Mouse (Mus musculus) MN1 (cell line): Measurements from ENCODE around the gene Eef1a1.
"Not testable (repeated sequence)": the region's sequence is repeated elsewhere in the genome, so short reads cannot be mapped to it uniquely, and the experiment has no call there.

Experiments
- DNase-seq: peaks from one replicate; pipeline ENCODE4 v3.0.0-alpha.2; 2016; ENCODE audit warnings: low spot score

Eef1a1 gene

DNA sequence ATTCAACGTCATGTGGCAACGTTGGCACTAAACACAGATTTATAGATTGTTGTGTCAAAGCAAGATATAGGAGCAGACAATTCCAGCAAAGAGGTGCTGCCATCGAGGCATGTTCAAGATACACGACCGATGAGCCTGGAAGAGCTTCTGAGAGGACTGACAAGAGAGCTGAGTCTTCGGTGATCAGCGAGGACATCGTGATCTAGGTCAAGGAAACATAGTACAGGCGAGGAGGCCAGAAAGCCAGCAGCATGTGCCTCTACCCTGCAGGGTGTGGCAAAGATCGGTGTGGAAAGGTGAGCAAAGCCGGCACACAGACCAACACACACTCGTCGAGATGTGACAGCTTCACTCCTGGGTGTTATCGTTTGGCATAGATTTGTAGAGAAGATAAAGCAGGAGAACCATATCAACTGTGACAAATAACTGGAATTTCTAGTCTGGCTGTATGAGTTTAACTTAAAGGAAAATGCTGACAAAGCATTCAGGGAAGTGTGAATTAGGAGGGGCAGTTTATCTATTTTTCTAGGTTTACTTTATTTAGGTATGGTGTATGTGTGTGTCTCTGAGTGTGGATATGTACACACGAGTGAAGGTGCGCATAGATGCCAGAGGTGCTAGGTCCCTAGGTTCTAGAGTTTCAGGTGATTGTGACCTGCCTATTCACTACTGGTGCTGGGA, 19.3 kb upstream of the Eef1a1 start:
- no peak for DNase-seq

DNA sequence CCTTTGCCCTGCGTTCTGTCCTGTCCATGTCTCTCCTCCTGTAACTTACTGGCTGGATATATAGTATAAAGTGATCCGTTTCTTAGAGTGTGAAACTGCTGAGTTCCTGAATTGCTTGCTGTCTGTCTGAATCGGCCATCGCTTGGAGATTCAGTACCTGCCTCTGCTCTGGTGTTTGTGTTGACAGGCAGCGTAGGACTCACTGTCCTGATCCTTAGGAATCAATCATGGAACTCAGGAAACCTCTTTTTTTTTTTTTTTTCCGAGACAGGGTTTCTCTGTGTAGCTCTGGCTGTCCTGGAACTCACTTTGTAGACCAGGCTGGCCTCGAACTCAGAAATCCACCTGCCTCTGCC, 17.7 kb upstream of the Eef1a1 start:
- no peak for DNase-seq

DNA sequence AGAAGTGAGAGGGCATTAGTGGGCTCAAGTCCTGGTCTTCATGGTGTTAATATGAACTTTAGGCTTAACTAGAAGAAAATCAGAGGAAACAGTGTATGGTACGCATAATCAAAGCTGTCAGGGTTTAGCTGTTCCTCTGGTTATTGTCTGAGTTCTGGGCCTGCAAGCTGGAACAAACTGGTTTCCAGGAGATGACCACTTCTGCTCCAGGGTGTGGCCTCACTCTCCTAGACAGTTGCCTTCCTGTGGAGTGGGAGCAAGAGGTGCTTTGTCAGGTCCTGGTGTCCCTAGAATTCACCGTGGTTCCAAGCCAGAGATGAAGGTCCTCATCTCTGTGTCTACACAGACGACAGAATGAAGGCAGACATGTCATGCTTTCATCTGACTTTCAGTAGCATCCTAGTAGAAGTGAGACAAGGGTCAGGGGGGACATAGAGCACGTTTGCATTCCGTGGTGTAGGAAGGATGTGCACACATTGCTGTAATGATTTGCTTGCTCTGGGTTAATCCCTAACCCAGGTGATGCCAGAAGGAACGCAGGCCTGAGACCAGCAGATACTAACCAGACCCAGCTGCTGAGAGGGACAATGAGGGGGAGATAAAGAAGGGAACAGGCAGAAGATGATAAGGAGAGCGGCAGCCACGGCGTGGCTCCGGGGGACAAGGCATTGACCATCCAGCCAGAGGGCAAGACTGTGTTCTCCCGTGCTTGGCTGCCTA, 17.2 kb upstream of the Eef1a1 start:
- no peak for DNase-seq

DNA sequence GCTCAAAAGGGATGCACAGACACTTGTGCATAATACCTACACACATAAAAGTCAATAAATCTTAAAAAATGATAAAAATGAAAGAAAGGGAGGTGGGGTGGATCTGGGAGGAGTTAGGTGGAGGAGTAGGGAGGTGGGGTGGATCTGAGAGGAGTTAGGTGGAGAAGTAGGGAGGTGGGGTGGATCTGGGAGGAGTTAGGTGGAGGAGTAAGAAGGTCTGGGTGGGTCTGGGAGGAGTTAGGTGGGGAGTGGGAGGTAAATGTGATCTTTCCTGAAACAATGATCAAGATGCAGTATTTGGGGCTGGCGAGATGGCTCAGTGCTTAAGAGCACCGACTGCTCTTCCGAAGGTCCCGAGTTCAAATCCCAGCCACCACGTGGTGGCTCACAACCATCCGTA, 16.3 kb upstream of the Eef1a1 start:
- no peak for DNase-seq

DNA sequence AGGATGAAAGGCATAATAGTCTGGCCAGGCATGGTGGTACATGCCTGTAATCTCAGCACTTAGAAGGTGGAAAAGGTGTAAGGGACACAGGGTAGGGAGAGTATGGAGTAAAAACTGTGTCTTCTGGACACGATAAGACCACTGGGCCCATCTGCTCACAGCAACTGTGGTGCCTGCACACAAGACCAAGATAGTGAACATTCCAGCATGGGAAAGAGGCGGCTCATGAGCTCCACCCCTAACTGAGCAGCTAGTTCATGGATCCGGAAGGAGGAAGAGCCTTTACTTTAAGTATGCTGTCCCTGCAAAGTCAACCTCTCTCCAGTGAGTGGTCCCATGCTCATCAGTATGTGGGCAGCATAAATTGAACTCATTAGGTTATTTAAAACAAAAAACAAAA, 15.7 kb upstream of the Eef1a1 start:
- no peak for DNase-seq

DNA sequence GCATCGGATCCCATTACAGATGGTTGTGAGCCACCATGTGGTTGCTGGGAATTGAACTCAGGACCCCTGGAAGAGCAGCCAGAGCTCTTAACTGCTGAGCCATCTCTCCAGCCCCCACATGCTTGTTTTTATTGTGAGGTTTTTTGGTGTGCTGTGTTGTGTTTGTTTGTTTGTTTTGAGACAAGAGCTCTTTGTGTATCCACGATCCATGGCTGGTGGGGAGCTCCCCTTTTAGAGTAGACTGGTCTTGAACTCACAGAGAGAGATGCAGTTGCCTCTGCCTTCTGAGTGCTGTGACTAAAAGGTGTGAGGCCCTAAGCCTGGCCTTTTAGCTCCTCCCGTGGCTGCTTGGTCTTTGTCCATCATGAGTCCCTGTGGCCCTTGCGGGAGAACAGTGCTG, 15.2 kb upstream of the Eef1a1 start:
- no peak for DNase-seq

DNA sequence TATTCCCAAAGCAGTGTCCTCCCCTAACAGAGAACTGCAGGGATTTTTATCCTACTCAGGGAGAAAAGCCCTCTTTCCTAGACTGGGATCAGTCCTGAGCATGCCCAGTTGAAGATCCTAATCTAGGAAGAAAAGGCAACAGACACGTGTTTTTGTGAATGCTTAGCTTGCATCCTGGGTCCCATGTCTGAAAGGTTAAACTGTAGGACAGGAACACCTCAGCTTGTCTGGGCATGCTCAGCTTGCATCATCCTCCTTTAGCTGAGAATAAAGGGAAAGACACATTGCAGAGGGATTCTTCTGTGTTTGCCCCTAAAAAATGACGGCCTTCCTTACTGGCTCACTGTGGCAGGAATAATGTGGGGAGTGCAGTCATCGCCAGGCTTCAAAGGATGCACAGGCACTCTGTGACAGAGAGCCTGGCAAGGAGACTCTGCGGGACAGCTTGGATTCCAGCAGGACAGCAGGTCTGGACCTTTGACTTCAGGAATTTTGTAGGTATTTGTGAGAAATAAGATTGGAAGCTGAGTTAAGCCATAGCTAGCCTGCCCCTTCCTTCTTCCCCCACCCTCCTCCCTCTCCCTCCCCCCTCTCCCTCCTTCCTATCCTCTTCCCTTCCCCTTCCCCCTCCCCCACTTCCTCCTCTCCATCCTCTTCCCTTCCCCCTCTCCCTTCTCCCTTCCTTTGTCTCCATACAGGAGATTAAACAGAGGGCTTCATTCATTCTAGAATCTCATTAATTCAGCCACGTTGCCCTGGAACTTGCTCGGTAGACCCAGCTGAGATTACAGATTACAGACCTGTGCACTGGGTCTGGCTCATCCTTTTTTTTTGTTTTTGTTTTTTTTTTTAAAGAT, 14.5 kb upstream of the Eef1a1 start:
- DNase-seq: peak; percentile 51

DNA sequence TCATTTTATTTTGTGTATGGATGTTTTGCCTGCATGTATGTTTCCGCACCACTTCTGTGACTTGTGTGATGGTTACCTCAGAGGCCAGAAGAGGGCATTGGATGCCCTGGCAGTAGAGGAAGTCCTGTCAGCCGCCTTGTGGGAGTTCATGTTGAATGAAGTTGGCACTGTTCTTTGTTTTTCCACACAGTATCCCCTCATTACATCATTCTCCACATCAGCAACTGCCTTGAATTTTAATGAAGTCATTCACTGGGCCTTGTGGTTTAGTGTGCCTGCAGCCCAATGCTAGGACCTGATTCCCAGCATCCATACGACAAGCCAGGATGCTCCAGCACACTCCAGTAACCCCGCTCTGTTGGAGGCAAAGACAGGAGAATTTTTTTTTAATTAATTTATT, 12.3 kb upstream of the Eef1a1 start:
- no peak for DNase-seq

DNA sequence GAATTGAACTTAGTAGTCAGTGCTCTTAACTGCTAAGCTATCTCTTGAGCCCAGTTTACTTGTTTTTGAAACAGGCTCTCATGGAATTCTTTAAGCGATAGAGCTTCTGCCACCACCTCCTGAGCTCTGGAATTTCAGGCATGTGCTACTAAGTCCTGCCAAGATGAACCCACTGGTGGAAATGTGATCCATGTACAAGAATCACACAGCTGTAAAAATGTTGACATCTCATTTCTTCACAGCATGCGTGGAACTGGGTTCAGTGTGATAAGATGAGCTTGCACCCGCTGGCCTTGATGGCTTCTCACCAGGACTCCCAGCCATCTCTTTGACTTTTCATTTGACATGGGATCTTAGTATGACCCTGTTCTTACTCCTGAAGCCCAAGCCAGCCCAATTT, 11.4 kb upstream of the Eef1a1 start:
- DNase-seq: no peak

DNA sequence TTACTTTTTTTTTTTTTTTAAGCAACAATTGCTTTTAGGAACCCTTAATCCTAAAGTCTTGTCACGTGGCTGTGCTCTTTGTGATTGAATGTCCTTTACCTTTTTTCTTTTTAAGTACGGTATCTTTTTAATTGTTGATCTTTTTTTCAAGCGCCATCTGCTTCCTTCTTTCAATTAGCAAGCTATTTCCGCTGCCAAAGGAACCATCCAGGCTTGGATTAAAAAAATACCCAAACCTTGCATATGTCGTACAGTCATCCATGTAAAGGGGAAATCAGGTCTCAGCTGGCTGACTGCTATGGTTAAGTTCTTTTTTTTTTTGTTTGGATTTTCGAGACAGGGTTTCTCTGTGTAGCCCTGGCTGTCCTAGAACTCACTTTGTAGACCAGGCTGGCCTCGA, 4.2 kb upstream of the Eef1a1 start:
- DNase-seq: no peak

DNA sequence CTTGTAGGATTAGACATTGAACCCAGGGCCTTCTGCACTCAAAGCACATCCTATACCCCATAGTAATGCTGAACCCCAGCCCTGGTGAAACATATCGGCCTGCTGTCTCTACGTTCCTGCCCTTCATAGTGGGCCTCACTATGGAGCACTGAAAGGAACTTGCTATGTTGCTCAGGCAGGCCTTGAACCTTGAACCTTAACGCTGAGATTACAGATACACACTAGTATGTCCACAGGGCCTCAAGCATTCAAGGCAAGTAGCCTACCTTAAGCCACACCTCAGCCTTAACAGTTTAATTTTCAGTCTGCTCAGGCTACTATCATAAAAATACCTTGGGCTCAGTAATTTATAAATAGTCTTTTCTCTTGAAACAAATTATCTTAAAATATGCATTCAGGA, 3.3 kb upstream of the Eef1a1 start:
- no peak for DNase-seq

DNA sequence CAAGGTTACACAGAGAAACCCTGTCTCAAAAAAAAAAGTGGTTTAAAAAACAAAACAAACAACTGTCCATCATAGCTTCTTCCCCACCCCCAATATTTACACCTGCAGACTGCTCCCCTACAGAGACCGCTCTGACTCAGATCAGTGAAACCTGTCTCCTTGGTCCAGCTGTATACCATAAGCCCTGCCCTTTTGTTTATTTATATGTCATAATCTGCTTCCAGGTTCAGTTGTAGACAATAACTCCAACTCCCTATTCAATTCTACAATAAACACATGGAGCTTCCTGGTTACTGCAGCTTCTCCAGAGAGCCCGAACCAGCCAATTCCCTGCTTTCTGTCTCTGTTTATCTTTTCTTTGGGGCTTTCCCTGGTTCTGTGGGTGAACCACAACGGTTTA, 2.2 kb upstream of the Eef1a1 start:
- DNase-seq: no peak

DNA sequence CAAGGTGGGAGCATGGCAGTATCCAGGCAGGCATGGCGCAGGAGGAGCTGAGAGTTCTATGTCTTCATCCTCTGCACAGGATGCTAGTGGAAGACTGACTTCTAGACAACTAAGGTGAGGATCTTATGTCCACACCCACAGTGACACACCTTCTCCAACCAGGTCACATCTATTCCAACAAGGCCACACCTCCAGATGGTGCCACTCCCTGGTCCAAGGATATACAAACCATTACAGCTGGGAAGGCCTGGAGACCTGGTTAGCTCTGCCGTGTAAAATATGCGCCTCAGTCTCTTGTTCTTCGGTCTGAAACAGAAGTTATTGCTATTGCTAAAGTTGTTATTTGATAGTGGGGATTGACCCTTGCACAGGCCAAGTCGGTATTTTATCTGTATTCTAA, 930 bp downstream of the Eef1a1 start:
- not testable (repeated sequence) for DNase-seq

DNA sequence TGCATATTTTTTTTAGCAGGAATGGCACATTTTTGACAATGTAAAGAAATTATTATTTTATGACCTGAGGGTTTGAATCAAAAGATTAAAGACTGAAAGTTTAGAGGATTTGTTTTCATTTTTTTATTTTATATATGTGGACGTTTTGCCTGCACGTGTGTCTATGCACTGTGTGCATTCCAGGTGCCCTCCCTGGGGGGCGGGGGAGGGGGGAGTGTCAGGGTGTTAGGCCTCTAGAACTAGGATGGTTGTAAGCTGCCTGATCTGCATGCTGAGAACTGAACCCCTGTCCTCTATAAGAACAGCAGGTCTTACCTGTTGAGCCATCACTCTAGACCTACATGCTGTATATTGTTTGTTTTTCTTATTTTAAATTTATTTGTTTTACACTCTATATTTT, 4.3 kb downstream of the Eef1a1 start:
- no peak for DNase-seq

DNA sequence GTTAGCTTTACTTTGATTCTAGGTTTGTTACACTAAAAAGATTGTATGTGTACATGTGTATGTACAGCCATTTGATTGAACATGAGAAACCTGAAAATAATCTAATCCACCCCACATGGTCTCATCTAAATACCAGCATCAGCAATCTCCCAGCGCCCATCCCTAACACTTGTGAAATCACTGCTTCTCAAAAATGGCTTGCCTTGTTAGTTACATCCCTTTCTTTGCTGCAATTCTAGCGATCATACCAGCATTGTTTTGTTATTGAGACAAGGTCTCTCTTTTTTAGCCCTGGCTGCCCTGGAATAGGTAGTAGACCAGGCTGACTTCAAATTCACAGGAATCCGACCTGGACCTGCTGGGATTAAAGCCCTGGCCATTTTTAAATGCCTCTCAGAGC, 6.6 kb downstream of the Eef1a1 start:
- no peak for DNase-seq

DNA sequence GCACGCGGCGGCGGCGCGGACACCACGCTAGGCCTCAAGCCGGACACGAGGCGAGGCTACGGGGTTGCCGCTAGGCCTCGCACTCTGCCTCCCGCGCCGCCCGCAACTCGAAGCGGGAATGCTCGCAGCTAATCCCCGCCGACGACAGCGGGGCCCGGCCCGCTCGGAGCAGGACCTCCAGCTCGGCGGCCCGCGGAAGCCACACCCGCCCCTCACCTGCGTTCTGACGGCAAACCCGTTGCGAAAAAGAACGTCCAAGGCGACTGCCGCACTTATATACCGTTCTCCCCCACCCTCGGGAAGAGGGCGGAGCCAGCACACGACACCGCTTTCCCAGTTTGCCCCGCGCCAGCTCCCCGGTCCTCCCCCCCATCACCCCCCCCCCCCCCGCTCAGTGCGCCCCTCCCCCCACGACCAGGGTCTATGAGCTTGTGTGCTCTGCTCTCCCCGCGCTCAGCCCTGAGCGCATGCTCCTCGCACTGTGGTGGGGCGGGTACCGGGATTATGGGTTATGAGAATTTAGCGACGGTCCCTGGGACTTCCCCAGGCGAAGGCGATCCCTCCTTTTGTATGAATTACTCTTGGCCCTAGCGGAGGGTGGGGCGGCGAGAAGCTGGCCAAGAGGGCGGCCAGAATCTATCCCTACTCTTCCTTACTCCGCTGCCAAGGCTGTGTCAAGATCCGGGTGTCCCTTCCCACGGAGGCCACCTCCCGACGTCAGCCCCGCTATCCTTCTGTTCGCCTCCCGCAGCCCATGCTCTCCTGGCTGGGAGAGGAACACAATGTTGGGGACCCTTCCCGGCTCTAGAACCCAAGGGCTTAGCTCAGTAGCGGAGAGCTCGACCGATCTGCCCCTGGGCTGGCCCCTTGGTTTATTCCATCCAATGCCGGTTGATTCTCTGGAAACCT, 7.3 kb downstream of the Eef1a1 start:
- DNase-seq: peak; percentile 98

DNA sequence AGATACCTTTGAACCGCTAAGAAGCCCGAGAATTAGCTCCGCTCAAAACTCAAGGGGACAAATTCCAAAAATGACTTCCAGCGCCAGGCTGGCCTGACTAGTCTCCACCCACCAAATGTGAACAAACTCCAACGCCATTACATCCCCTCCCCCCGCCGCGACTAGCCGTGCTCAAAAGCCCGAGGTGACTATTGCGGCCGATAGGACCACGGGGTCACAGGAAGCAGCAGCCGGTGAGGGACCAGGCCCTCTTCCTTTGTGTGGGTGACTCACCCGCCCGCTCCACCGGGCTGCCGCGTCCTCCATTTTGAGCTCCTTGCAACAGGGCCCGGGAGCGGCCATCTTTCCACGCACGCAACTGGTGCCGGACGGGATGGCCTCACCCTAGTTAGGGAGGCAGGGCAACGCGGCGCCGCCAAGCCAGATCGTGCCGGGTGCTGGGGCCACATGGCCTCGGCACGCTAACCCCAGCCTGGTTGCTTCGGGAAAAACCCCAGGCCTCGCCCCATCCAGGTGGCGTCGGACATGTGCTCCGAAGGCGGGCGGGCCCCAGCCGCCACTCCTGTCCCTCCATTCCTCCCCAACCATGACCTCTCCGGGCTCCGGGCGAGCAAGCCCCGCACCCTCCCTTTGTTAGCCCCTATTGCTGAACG, 8.1 kb downstream of the Eef1a1 start:
- peak; percentile 77 for DNase-seq

DNA sequence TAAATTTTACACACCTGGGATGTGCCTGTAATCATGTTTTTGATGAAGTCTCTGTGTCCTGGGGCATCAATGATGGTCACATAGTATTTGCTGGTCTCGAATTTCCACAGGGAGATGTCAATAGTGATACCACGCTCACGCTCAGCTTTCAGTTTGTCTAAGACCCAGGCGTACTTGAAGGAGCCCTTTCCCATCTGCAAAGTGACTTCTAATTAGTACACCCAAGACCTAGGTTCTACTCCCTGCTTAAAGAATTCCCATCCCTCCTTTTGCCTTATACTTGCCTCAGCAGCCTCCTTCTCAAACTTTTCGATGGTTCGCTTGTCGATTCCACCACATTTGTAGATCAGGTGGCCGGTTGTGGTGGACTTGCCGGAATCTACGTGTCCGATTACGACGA, 8.7 kb downstream of the Eef1a1 start:
- not testable (repeated sequence) for DNase-seq

DNA sequence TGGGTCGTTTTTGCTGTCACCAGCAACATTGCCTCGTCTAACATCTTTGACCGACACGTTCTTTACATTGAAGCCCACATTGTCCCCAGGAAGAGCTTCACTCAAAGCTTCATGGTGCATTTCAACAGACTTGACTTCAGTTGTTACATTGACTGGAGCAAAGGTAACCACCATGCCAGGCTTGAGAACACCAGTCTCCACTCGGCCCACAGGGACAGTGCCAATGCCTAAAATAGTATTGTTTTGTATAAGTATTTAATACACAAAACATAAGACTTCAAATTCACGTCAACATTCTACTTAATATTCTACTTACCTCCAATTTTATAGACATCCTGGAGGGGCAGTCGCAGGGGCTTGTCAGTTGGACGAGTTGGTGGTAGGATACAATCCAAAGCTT, 9.6 kb downstream of the Eef1a1 start:
- not testable (repeated sequence) for DNase-seq

DNA sequence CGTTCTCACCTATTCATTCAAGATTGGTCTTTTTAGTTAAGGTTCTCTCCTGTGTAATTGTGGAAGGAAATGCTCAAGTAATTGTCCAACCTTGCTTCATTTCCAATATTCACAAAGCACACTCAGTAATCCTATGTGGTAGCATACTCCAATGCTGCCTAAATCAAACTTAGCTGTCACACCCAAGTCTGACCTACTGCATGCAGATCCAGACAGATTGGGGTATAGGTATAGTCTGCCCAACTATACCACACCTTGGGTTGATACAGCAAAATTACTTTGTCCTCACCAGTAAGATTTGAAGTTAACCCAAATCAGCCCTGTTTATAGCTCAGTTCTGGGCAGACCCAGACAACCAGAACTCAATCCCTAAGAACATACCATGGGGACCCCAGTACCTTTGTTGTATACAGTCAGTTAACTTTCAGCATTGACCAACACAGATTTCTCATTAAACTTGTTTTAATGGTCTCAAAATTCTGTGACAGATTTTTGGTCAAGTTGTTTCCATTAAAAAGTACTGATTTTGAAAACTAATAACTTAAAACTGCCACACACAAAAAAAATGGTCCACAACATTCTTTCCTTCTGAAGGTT, 10.8 kb downstream of the Eef1a1 start:
- DNase-seq: not testable (repeated sequence)

DNA sequence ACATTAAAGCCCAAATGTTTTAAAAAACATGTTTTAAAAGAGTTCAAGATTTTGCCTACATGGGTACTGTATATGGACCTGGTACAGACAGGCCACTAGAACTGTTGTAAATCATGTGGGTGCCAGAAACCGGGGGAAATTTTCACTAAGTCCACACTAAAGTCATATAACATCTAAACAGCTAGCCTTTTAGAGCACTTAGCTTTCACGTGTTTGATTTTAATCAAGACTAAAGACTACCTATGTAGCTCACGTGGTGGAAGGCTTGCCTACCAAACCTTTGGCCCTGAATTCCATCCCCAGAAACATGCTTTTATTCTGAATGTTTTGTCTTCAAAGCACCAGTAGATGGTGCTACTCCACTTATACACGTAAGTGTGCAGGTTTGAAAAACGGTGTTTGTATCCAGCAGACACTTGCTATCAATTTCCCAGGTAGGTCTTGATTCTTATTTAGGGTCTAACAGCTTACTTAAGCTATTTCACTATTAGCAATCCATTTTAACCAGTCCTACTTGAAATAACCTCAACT, 11.9 kb downstream of the Eef1a1 start:
- peak; percentile 74 for DNase-seq
